Mouse (Mus musculus): ENCODE measurements around the gene Gemin4. TPM values are rescaled to one million over a fixed set of nuclear protein-coding genes. Genes with fewer than 3 reads are reported as not detected.

Gene Gemin4
- polyA plus RNA-seq (2012; ENCODE audit: insufficient read depth, low replicate concordance): 1.0 TPM in 1 of 2 replicates, not detected in the other

DNA sequence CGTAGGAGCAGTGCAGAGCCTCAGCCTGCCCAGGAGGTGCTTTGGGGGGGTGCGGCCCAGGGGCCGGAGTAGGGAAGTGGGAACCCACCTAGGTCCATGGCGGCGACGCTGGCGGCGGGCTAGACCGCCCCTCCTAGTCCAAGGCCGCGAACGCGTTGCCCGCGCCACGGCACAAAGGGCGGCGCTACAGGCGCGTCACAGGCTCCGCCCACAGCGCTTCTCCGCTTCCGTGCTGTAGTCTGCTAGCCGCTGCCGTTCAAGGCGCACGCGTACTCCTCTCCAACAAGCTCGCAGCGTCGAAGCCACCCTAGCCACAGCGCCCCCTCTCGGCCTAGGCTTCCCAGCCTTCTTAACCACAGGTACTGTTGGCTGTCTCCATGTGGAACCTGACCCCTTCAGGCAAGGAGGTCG is at the start of gene Gemin4, which contains the start of gene Dbil5:
Gene Gemin4, minus strand, starts transcription at position 275 of the 411 bp plus-strand sequence.
Gene Dbil5, plus strand, starts transcription at position 219 of the 411 bp plus-strand sequence.
- Histone ChIP-seq H3K4me3 (replicated peaks) (peak within 1 kb of the TSS; percentile 93), H3K36me3 (replicated peaks; ENCODE audit: low read length) (peaks cover 55% of the 10 kb centered on the region), H3K27me3 (replicated peaks) (no peaks in the 10 kb centered on the region), H3K9me3 (no peaks in the 10 kb centered on the region), H3K4me1 (peaks cover 55% of the 10 kb centered on the region)
- TF ChIP-seq FLI1 (IDR thresholded peaks at IDR 0.05; ENCODE audit: low read length): no peak
- TF ChIP-seq GATA1 (IDR thresholded peaks at IDR 0.05; ENCODE audit: borderline replicate concordance, low read length): no peak

DNA sequence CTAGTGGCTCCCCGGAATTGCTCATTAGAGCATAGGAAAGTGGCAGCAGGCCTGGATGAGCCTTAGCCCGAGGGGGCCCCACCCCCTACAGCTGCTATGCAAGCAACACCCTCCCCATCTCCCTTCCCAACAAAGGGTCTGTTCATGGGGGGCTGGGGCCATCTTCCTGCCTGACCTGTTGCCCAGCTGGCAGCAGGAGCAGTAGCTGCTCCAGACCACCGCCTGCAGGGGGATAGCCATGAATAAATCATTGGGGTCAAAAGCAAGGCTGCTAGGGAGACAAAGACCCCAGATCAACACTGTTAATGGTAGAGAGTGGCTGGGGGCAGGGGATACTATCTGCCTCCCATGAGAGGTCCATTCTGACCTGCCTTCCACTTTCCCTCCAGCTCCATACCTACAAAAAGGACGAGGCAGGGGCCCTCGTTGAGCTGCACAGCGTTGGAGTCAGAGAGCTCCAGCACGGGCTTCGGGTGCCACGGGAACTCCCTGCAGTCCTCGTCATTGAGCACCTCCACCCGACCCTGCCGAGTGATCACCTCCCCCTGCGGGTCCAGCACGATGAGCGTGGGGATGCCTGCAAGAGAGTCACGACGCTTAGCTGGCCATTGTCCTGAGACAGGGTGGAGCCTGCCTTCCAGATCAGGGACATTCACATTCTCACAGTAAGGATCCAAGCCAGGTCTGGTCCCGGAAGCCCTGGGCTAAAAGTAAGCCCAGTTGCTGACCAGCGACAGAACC is 45.3 kb upstream of the Gemin4 start:
- no peak overlapping the region for H3K4me3 ChIP-seq (replicated peaks)
- H3K27me3 ChIP-seq (replicated peaks): peaks cover 16% of the 10 kb centered on the region
- H3K9me3 ChIP-seq: no peaks in the 10 kb centered on the region
- H3K36me3 ChIP-seq (replicated peaks; ENCODE audit: low read length): peaks cover 44% of the 10 kb centered on the region
- TF ChIP-seq FLI1 (IDR thresholded peaks at IDR 0.05; ENCODE audit: low read length) (no peak), GATA1 (IDR thresholded peaks at IDR 0.05; ENCODE audit: borderline replicate concordance, low read length) (no peak)
- H3K4me1 ChIP-seq: peaks cover 39% of the 10 kb centered on the region

DNA sequence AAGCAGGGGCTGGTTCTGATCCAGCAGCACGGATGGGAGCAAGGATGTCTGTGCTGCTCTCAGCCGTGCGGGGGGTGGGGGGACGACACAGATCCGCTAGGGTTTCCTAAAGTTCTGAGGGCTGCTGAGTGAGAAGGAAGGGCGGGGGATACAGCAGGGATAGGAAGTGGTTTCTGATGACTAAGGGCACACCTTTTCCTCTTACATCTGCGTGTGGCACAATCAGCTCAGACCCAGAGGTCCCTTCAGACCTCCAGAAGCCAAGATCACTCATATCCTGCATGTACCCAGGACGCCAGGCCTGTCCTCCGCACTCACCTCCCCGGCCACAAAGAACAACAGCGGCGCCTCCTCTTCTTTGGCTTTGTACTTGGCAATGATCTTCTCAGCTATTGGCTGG is 43.8 kb upstream of the Gemin4 start:
- Histone ChIP-seq H3K9me3 (no peaks in the 10 kb centered on the region), H3K4me3 (replicated peaks) (peak overlapping the region; percentile 21)

GRCm38 (mm10) chr11:76260208-76261050 is 43.0 kb upstream of the Gemin4 start:
- TF ChIP-seq FLI1 (IDR thresholded peaks at IDR 0.05; ENCODE audit: low read length) (no peak), GATA1 (IDR thresholded peaks at IDR 0.05; ENCODE audit: borderline replicate concordance, low read length) (no peak)
- peaks cover 48% of the 10 kb centered on the region for H3K36me3 ChIP-seq (replicated peaks; ENCODE audit: low read length)
- no peak overlapping the region for H3K4me3 ChIP-seq (replicated peaks)
- peaks cover 27% of the 10 kb centered on the region for H3K4me1 ChIP-seq
- H3K27me3 ChIP-seq (replicated peaks): peaks cover 13% of the 10 kb centered on the region
- no peaks in the 10 kb centered on the region for H3K9me3 ChIP-seq

More for the DNA sequence above, 43.8 kb upstream of the Gemin4 start:
- TF ChIP-seq FLI1 (IDR thresholded peaks at IDR 0.05; ENCODE audit: low read length) (no peak), GATA1 (IDR thresholded peaks at IDR 0.05; ENCODE audit: borderline replicate concordance, low read length) (no peak)
- Histone ChIP-seq H3K4me1 (peaks cover 29% of the 10 kb centered on the region), H3K27me3 (replicated peaks) (peaks cover 14% of the 10 kb centered on the region), H3K36me3 (replicated peaks; ENCODE audit: low read length) (peaks cover 51% of the 10 kb centered on the region)

DNA sequence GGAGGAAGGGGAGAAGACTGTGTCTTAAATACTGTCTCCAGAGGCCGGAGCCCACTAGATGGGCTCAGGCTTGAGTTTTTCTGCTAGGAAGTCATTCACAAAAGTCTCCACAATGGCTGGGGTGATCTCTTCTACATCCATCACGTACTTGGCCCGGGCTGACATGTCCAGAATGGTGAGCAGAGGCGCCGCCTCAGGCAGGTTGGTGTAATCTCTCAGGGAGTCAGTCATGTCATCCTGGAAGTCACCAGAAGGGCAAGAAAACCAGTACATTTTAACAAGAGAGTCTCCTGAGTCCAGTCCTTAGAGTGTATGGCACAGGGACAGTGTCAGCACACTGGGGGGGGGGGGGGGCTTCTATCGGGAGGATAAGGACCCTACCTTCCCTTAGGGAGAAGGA is 41.0 kb upstream of the Gemin4 start:
- TF ChIP-seq FLI1 (IDR thresholded peaks at IDR 0.05; ENCODE audit: low read length) (no peak), GATA1 (IDR thresholded peaks at IDR 0.05; ENCODE audit: borderline replicate concordance, low read length) (no peak)
- no peak overlapping the region for H3K4me3 ChIP-seq (replicated peaks)
- H3K4me1 ChIP-seq: peaks cover 33% of the 10 kb centered on the region
- no peaks in the 10 kb centered on the region for H3K9me3 ChIP-seq
- peaks cover 47% of the 10 kb centered on the region for H3K36me3 ChIP-seq (replicated peaks; ENCODE audit: low read length)
- H3K27me3 ChIP-seq (replicated peaks): peaks cover 10% of the 10 kb centered on the region

GRCm38 (mm10) chr11:76257386-76257785 is 39.9 kb upstream of the Gemin4 start:
- H3K4me1 ChIP-seq: peaks cover 30% of the 10 kb centered on the region
- TF ChIP-seq GATA1 (IDR thresholded peaks at IDR 0.05; ENCODE audit: borderline replicate concordance, low read length): no peak
- no peak overlapping the region for H3K4me3 ChIP-seq (replicated peaks)
- H3K27me3 ChIP-seq (replicated peaks): peaks cover 7% of the 10 kb centered on the region
- no peaks in the 10 kb centered on the region for H3K9me3 ChIP-seq
- H3K36me3 ChIP-seq (replicated peaks; ENCODE audit: low read length): peaks cover 38% of the 10 kb centered on the region

GRCm38 (mm10) chr11:76256129-76256528 is 38.7 kb upstream of the Gemin4 start:
- Histone ChIP-seq H3K27me3 (replicated peaks) (peaks cover 6% of the 10 kb centered on the region), H3K4me1 (peaks cover 18% of the 10 kb centered on the region), H3K9me3 (no peaks in the 10 kb centered on the region), H3K36me3 (replicated peaks; ENCODE audit: low read length) (peaks cover 39% of the 10 kb centered on the region), H3K4me3 (replicated peaks) (no peak overlapping the region)
- TF ChIP-seq GATA1 (IDR thresholded peaks at IDR 0.05; ENCODE audit: borderline replicate concordance, low read length): no peak
- no peak for TF ChIP-seq FLI1 (IDR thresholded peaks at IDR 0.05; ENCODE audit: low read length)

GRCm38 (mm10) chr11:76255431-76256001 is 38.1 kb upstream of the Gemin4 start:
- Histone ChIP-seq H3K27me3 (replicated peaks) (peaks cover 3% of the 10 kb centered on the region), H3K36me3 (replicated peaks; ENCODE audit: low read length) (peaks cover 40% of the 10 kb centered on the region), H3K4me1 (peaks cover 12% of the 10 kb centered on the region), H3K9me3 (no peaks in the 10 kb centered on the region), H3K4me3 (replicated peaks) (no peak overlapping the region)
- TF ChIP-seq GATA1 (IDR thresholded peaks at IDR 0.05; ENCODE audit: borderline replicate concordance, low read length) (no peak), FLI1 (IDR thresholded peaks at IDR 0.05; ENCODE audit: low read length) (no peak)

- no peaks in the 10 kb centered on the region for H3K9me3 ChIP-seq
- no peak overlapping the region for H3K4me3 ChIP-seq (replicated peaks)
- no peaks in the 10 kb centered on the region for H3K27me3 ChIP-seq (replicated peaks)
- TF ChIP-seq GATA1 (IDR thresholded peaks at IDR 0.05; ENCODE audit: borderline replicate concordance, low read length): no peak
- peaks cover 10% of the 10 kb centered on the region for H3K4me1 ChIP-seq
- peaks cover 42% of the 10 kb centered on the region for H3K36me3 ChIP-seq (replicated peaks; ENCODE audit: low read length)
These were observed 36.4 kb upstream of the Gemin4 start for GRCm38 (mm10) chr11:76253918-76254264.
